Mouse (Mus musculus) ovary, adult 18-20 months (tissue): Measurements from ENCODE around the gene Egf.

Experiments used
- DNase-seq: peaks from one replicate; pipeline ENCODE4 v3.0.0; 2022; ENCODE audit warnings: low spot score, mixed read lengths

Egf gene

GRCm38 (mm10) chr3:129650293-129650612 is 104.9 kb downstream of the Egf start:
- no peak for DNase-seq

GRCm38 (mm10) chr3:129649586-129650292 is 105.4 kb downstream of the Egf start:
- DNase-seq = no peak

- DNase-seq = no peak
Measured at GRCm38 (mm10) chr3:129648598-129648997, 106.5 kb downstream of the Egf start.

GRCm38 (mm10) chr3:129647312-129647711 is 107.8 kb downstream of the Egf start:
- no peak for DNase-seq

- DNase-seq = no peak
Measured at GRCm38 (mm10) chr3:129646781-129647180, 108.3 kb downstream of the Egf start.

GRCm38 (mm10) chr3:129645409-129645808 is 109.7 kb downstream of the Egf start:
- no peak for DNase-seq

- no peak for DNase-seq
Measured at GRCm38 (mm10) chr3:129641621-129642020, 113.5 kb downstream of the Egf start.

- DNase-seq = no peak
Measured at GRCm38 (mm10) chr3:129640211-129641000, 114.7 kb downstream of the Egf start.

- DNase-seq = no peak
Measured at GRCm38 (mm10) chr3:129639701-129640100, 115.4 kb downstream of the Egf start.

- no peak for DNase-seq
Measured at GRCm38 (mm10) chr3:129637446-129637845, 117.7 kb downstream of the Egf start.

GRCm38 (mm10) chr3:129634260-129634901 is 120.7 kb downstream of the Egf start:
- DNase-seq = no peak

- DNase-seq = no peak
Measured at GRCm38 (mm10) chr3:129633518-129633917, 121.6 kb downstream of the Egf start.

- DNase-seq = no peak
Measured at GRCm38 (mm10) chr3:129631857-129632256, 123.3 kb downstream of the Egf start.

- no peak for DNase-seq
Measured at GRCm38 (mm10) chr3:129631018-129631417, 124.1 kb downstream of the Egf start.
